Mouse (Mus musculus) hindbrain, postnatal 0 days (tissue): ENCODE measurements around the gene Mrps21. TPM values are rescaled to one million over a fixed set of nuclear protein-coding genes. Genes with fewer than 3 reads are reported as not detected.
"Not testable (repeated sequence)": the region's sequence is repeated elsewhere in the genome, so short reads cannot be mapped to it uniquely, and the experiment has no call there.

Experiments
- ATAC-seq: fragments of 200-750 bp; cut with Nextera tagmentation; 2 replicates; pipeline ENCODE4 v1.8.0; 2017; ENCODE audit warnings: mild to moderate bottlenecking, moderate TSS enrichment, moderate library complexity
- DNase-seq: peaks from one replicate; pipeline ENCODE4 v3.0.0-alpha.2; 2015; ENCODE audit warnings: low spot score
- H3K27ac ChIP-seq: fragments of 300-500 bp; sonication (generic); 2 replicates; pipeline ENCODE4 v1.5.1; 2014; ENCODE audit warnings: mild to moderate bottlenecking
- H3K27me3 ChIP-seq: fragments of 300-500 bp; sonication (generic); 2 replicates; pipeline ENCODE4 v1.6.1; 2014; ENCODE audit warnings: low read length, mixed read lengths; ENCODE audit not compliant: insufficient read depth
- H3K36me3 ChIP-seq: fragments of 300-500 bp; sonication (generic); 2 replicates; pipeline ENCODE4 v1.6.1; 2014; ENCODE audit warnings: low read length, mixed read lengths; ENCODE audit not compliant: insufficient read depth
- H3K4me1 ChIP-seq: fragments of 300-500 bp; sonication (generic); 2 replicates; pipeline ENCODE4 v1.6.1; 2014; ENCODE audit warnings: antibody characterized with exemption, low read length, mixed read lengths; ENCODE audit not compliant: insufficient read depth
- H3K4me2 ChIP-seq: fragments of 300-500 bp; sonication (generic); 2 replicates; pipeline ENCODE4 v1.6.1; 2014; ENCODE audit warnings: low read depth, mild to moderate bottlenecking, low read length, moderate library complexity, mixed read lengths
- H3K4me3 ChIP-seq: fragments of 300-500 bp; sonication (generic); 2 replicates; pipeline ENCODE4 v1.5.1; 2014; ENCODE audit warnings: low read length
- H3K9ac ChIP-seq: fragments of 300-500 bp; sonication (generic); replicated peaks from 2 replicates; pipeline ENCODE4 v1.6.1; 2014; ENCODE audit warnings: mild to moderate bottlenecking, low read length, moderate library complexity, mixed read lengths
- H3K9me3 ChIP-seq: fragments of 300-500 bp; sonication (generic); 2 replicates; pipeline ENCODE4 v1.6.1; 2016; ENCODE audit warnings: low read length, mixed read lengths
- CTCF ChIP-seq: IDR thresholded peaks from 2 replicates; pipeline ENCODE4 v1.5.1; 2016; ENCODE audit warnings: antibody characterized with exemption, control low read depth, low read depth
- WGBS: fragments of 180-500 bp; shearing (Covaris S2); extraction: QIAGEN DNeasy Blood & Tissue Kit; methylation state at CpG from one replicate; pipeline ENCODE4 v1.1.7; 2014; 5-methylcytosine and 5-hydroxymethylcytosine counted together
- polyA plus RNA-seq: library from polyadenylated mRNA; unstranded; fragments of >200 nt; fragmentation: Nextera tagmentation; extraction: Ambion mirVana; gene quantifications from 2 replicates; pipeline ENCODE4 v1.2.1, GENCODE M21; 2015
- total RNA-seq: library from RNA; depleted of rRNA; stranded (reverse); fragments of >200 nt; gene quantifications from 2 replicates; pipeline ENCODE4 v1.2.3, GENCODE M21; 2014

The Mrps21 gene
- total and polyA plus RNA-seq, 2 experiments from 2014 or later = 128 to 271 TPM

DNA sequence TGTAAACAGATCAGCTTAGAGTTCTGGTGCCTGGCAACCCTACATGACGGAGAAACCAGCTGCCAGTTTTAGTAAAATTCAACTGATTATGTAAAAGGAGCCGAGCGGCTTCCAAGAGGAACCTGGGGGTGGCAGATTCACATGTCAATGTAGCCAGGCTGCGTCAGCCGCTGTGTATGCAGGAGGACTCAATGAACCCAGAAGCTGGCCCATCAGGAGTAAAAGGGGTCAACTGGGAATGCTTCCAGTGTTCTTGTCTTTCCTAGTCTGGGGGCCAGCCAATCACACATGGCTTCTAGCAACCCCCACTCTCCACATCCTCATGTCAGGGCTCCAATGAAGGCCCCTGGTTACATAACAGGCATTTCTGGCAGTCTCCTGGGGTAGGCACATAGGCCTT, 6.3 kb downstream of the Mrps21 start:
- H3K27ac ChIP-seq = no peak overlapping the region
- H3K36me3 ChIP-seq = peaks cover 16% of the 10 kb centered on the region
- no peak for DNase-seq
- no peaks in the 10 kb centered on the region for H3K4me1 ChIP-seq
- H3K4me3 ChIP-seq = no peak overlapping the region
- TF ChIP-seq CTCF = no peak
- H3K27me3 ChIP-seq = no peaks in the 10 kb centered on the region
- no peaks in the 10 kb centered on the region for H3K9me3 ChIP-seq
- WGBS = 75% methylated on average over 5 of the region's 5 CpGs
- no peak for ATAC-seq
- no peak overlapping the region for H3K4me2 ChIP-seq
- H3K9ac ChIP-seq = no peak overlapping the region

DNA sequence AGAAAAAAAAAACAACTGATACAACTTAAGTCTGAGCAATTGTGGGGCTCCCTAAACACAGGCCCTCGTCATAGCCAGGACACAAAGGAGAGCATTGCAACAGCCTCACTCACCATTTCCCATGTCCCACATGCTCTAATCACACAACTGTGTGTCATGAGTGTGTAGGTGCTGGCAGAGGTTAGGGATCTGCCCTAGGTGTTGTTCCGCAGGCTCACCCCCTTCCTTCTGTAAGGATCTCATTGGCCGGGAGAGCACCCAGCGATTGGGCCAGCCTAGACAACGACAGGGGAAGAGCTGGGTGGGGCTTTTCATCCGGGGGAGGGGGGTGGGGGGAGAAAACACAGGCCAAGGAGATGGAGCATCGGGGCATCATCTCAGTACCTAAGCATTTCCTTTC, 7.7 kb downstream of the Mrps21 start:
- ATAC-seq = no peak
- Histone ChIP-seq H3K4me3 (no peak overlapping the region), H3K9me3 (no peaks in the 10 kb centered on the region), H3K4me1 (no peaks in the 10 kb centered on the region), H3K4me2 (no peak overlapping the region), H3K27ac (no peak overlapping the region), H3K36me3 (peaks cover 16% of the 10 kb centered on the region), H3K27me3 (no peaks in the 10 kb centered on the region), H3K9ac (no peak overlapping the region)
- TF ChIP-seq CTCF = no peak
- 79% methylated on average over 7 of the region's 7 CpGs for WGBS
- DNase-seq = no peak

GRCm38 (mm10) chr3:95861796-95862195, 9.5 kb downstream of the Mrps21 start:
- H3K27me3 ChIP-seq = no peaks in the 10 kb centered on the region
- H3K4me2 ChIP-seq = no peak overlapping the region
- no peak overlapping the region for H3K27ac ChIP-seq
- H3K36me3 ChIP-seq = peaks cover 16% of the 10 kb centered on the region; the same call in 1 of the 2 replicates
- H3K9me3 ChIP-seq = no peaks in the 10 kb centered on the region
- H3K9ac ChIP-seq = no peak overlapping the region
- no peak overlapping the region for H3K4me3 ChIP-seq
- DNase-seq (peak; percentile 88), ATAC-seq (peak; percentile 74)
- 37% methylated on average over 2 of the region's 2 CpGs for WGBS
- no peaks in the 10 kb centered on the region for H3K4me1 ChIP-seq
- peak; percentile 81 for TF ChIP-seq CTCF

- 72% methylated on average over 10 of the region's 10 CpGs for WGBS
- Histone ChIP-seq H3K9ac (no peak overlapping the region), H3K4me1 (no peaks in the 10 kb centered on the region), H3K36me3 (peaks cover 16% of the 10 kb centered on the region; the same call in 1 of the 2 replicates), H3K9me3 (no peaks in the 10 kb centered on the region), H3K4me3 (no peak overlapping the region), H3K4me2 (no peak overlapping the region), H3K27ac (no peak overlapping the region), H3K27me3 (no peaks in the 10 kb centered on the region)
- TF ChIP-seq CTCF = peak; percentile 44
- DNase-seq (no peak), ATAC-seq (no peak)
These were observed 10.1 kb downstream of the Mrps21 start for GRCm38 (mm10) chr3:95861216-95861615.

GRCm38 (mm10) chr3:95860323-95860722, 11.0 kb downstream of the Mrps21 start:
- H3K4me3 ChIP-seq = no peak overlapping the region
- no peak overlapping the region for H3K4me2 ChIP-seq
- DNase-seq = no peak
- no peak overlapping the region for H3K9ac ChIP-seq
- no peak for ATAC-seq
- no peaks in the 10 kb centered on the region for H3K9me3 ChIP-seq
- peaks cover 11% of the 10 kb centered on the region; the same call in 1 of the 2 replicates for H3K36me3 ChIP-seq
- TF ChIP-seq CTCF = peak; percentile 34; the same call in 1 of the 2 replicates
- no peak overlapping the region for H3K27ac ChIP-seq
- 81% methylated on average over 3 of the region's 3 CpGs for WGBS
- no peaks in the 10 kb centered on the region for H3K27me3 ChIP-seq
- no peaks in the 10 kb centered on the region for H3K4me1 ChIP-seq

DNA sequence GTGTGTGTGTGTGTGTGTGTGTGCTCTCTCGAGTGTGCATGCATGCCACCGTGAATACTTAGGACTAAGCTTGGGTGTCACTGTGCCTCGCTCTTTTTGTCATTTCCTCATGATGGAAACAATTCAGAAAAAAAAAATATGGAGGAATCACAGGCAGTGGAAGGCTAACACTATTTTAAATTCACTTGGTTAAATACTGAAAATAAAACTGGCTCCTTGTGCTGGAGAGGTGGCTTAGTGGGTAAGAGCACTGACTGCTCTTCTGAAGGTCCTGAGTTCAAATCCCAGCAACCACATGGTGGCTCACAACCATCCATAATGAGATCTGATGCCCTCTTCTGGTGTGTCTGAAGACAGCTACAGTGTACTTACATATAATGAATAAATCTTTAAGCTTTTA, 13.0 kb downstream of the Mrps21 start:
- 87% methylated on average over 3 of the region's 3 CpGs for WGBS
- not testable (repeated sequence) for H3K36me3 ChIP-seq, H3K4me1 ChIP-seq, H3K4me3 ChIP-seq, H3K27ac ChIP-seq, H3K27me3 ChIP-seq, H3K9ac ChIP-seq, H3K4me2 ChIP-seq, H3K9me3 ChIP-seq, DNase-seq, ATAC-seq

- not testable (repeated sequence) for ATAC-seq, H3K27ac ChIP-seq, H3K4me3 ChIP-seq, H3K27me3 ChIP-seq, H3K9ac ChIP-seq, H3K9me3 ChIP-seq, H3K4me1 ChIP-seq, DNase-seq, H3K4me2 ChIP-seq
- peaks cover 12% of the 10 kb centered on the region; the same call in 1 of the 2 replicates for H3K36me3 ChIP-seq
- whole genome bisulfite sequencing = 97% methylated on average over 1 of the region's 1 CpGs
These were observed 14.3 kb downstream of the Mrps21 start for GRCm38 (mm10) chr3:95857050-95857449.
